Mouse (Mus musculus): Measurements from ENCODE around the gene 1700016D06Rik. TPM values are rescaled to one million over a fixed set of nuclear protein-coding genes. Genes with fewer than 3 reads are reported as not detected.
A peak's percentile ranks its signal among the peaks of the same experiment; 100 is the strongest.
"Not testable (repeated sequence)": the region's sequence is repeated elsewhere in the genome, so short reads cannot be mapped to it uniquely, and the experiment has no call there.

1700016D06Rik gene
- total RNA-seq, 2 experiments from 2014 or later = not detected

- intact Hi-C loops (cut with DNase I) = loop anchor here (10.0 kb wide), 1 partner anchor 151 kb away; the partner anchor contains the start of genes Cars2 and Ing1
- DNase-seq (ENCODE audit: extremely low spot score in 1 of 2, low spot score in 2 of 2) = peak in 1 of 2 experiments; percentile 42
Observed at GRCm38 (mm10) chr8:11705818-11706217, 5.0 kb upstream of the 1700016D06Rik start.

DNA sequence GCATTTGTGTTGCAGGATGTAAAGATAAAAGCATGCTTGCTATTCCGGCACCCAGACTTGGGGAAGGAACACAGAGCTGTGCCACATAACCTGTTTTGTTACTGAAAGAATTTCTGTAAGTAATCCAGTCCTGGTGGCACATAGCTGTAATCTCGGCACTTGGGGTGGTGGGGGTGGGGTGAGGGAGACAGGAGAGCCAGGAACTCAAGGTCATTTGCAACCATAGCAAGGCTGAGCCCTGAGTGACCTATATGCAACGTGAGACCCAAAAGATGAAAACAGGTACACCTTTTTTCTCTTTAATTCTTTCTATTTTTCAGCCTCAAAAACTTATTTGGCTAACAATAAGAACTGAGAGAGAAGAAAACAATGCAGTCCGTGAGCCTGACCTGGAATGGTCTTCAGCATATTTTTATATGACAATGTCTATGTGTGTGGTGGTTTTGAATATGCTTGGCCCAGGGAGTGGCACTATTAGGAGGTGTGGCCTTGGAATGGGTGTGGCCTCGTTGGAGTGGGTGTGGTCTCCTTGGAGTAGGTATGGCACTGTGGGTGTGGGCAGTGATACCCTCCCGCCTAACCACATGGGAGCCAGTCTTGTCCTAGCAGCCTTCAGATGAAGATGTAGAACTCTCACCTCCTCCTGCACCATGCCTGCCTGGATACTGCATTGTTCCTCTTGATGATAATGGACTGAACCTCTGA is 4.0 kb upstream of the 1700016D06Rik start:
- DNase-seq (ENCODE audit: extremely low spot score in 1 of 2, low spot score in 2 of 2) = no peak
- intact Hi-C loops (cut with DNase I) = loop anchor here (10.0 kb wide), 1 partner anchor 150 kb away; the partner anchor contains the start of genes Cars2 and Ing1

DNA sequence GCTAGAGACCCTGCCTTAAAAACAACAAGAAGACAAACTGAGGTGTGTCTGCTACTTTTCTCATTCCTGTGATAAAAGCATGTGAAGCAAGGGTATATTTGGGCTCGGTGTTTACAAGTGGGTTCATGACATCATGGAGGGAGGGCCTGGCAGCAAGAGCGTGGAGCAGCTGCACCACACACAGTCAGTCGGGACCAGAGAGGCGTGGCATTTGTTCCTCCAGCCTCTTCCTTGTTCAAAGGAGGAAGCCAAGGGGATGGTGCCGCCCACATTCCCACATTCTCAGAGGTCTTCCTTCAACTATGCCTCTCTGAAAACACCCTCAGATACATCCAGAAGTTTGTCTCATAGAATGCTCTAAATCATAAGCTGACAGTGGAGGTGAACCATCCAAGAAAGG is 2.9 kb upstream of the 1700016D06Rik start:
- intact Hi-C loops (cut with DNase I) = loop anchor here (10.0 kb wide), 1 partner anchor 149 kb away; the partner anchor contains the start of genes Cars2 and Ing1
- no peak for DNase-seq (ENCODE audit: extremely low spot score in 1 of 2, low spot score in 2 of 2)

DNA sequence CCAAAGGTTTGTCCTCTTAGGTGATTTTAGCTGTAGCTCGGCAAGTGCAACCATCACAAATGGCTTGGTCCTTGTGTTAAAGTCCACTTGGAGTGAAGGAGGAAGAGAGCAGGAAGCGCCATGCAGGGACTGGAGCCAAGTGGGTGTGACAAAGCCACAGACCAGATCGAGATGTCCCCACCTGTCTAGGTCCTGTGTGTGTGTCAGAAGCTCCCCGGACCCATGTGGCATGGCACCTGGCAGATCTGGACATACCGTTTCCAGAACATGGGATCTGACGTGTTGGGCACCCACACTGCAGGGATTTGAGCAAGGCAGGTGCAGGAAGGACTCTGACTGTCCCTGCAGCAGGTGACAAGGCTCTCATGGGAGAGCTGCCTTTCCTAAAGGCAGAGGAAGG is 565 bp upstream of the 1700016D06Rik start:
- intact Hi-C loops (cut with DNase I) = loop anchor here (10.0 kb wide), 1 partner anchor 147 kb away; the partner anchor contains the start of genes Cars2 and Ing1

DNA sequence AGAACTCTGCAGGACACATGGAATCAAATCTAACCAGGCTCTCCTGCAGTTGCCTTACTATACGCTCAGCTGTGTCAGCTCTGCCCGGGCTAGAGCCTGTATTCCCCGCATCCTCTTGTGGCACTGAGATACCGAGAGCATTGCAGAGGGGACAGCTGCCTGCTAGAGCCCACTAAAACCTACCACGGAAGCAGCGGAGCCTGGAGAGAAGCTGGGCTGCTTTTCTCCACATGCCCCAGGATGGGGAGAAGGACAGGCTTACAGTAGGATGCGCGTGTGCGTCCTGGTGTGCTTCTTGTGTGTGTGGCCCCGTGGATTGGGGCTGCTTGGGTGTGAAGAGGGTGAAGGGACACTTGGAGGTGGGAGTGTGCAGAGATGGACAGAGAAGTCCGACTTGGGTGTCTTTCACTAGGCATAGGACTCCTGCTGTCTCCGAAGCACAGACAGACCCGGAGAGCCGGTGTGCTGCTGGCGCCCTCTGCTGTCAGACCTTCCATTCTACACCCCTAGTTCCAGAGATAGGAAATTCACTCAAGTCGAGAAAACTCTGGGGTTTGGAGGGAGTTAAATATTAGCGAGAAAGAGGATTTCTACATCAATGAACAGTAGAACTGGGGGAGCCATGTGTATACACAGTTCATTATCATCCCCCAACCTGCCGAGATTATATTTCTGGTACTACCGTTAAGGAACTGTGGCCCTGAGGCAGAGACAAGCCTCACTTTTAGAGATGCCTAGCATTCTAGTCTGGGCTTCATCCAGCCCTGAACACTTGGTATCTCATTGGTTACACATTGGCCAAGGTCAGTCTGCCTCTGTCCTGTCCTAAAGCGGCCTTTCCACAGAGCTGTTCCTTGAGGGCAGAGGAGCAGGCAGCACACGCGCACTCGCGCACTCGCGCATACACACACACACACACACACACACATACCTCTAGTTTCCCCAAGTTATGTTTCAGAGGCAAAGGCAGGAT is 517 bp downstream of the 1700016D06Rik start:
- peak; percentile 72 to 85 for DNase-seq (ENCODE audit: extremely low spot score in 1 of 2, low spot score in 2 of 2)
- intact Hi-C loops (cut with DNase I) = loop anchor here (10.0 kb wide), 1 partner anchor 146 kb away; the partner anchor contains the start of genes Cars2 and Ing1

More for the DNA sequence above, 565 bp upstream of the 1700016D06Rik start:
- no peak for DNase-seq (ENCODE audit: extremely low spot score in 1 of 2, low spot score in 2 of 2)

DNA sequence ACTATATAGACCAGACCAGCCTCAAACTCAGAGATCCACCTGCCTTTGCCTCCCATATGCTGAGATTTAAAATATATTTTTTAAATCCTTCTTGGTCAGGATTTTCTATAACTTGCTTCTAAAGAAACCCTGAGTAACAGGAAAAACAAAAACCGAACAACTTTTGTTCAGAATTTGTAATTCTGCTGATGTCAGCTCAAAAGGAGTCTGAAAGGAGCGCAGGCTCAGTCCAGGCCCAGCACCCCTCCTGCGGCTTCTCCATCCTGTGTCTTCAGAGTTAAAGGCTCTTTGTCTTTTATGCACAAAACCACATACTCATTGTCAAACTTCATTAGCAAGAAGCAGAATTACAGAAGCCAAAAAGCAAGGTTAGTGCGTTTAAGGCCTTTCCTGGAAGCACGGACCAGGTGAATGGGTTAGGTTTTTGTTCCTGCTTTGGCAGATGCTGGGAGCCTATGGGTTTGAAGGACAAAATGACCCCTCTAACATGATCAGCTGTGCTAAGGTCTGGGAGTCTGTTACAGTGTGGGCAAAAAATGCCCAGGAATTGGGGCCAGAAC is 1.3 kb downstream of the 1700016D06Rik start:
- intact Hi-C loops (cut with DNase I) = loop anchor here (5.0 to 10.0 kb wide), 2 partner anchors 62 to 145 kb away; partner anchors contain the start of genes Ankrd10, Cars2 and Ing1
- no peak for DNase-seq (ENCODE audit: extremely low spot score in 1 of 2, low spot score in 2 of 2)

GRCm38 (mm10) chr8:11697467-11697866 is 3.4 kb downstream of the 1700016D06Rik start:
- intact Hi-C loops (cut with DNase I) = loop anchor here (5.0 kb wide), 1 partner anchor 60 kb away; the partner anchor contains the start of gene Ankrd10

GRCm38 (mm10) chr8:11696176-11696575 is 4.7 kb downstream of the 1700016D06Rik start:
- DNase-seq (ENCODE audit: extremely low spot score in 1 of 2, low spot score in 2 of 2) = no peak
- intact Hi-C loops (cut with DNase I) = loop anchor here (5.0 kb wide), 1 partner anchor 59 kb away; the partner anchor contains the start of gene Ankrd10

More at GRCm38 (mm10) chr8:11697467-11697866, 3.4 kb downstream of the 1700016D06Rik start:
- no peak for DNase-seq (ENCODE audit: extremely low spot score in 1 of 2, low spot score in 2 of 2)

GRCm38 (mm10) chr8:11693972-11694371 is 6.9 kb downstream of the 1700016D06Rik start:
- intact Hi-C loops (cut with DNase I) = no loop called here
- no peak for DNase-seq (ENCODE audit: extremely low spot score in 1 of 2, low spot score in 2 of 2)

- DNase-seq (ENCODE audit: extremely low spot score in 1 of 2, low spot score in 2 of 2) = no peak
- intact Hi-C loops (cut with DNase I) = no loop called here
Observed at GRCm38 (mm10) chr8:11692455-11692854, 8.4 kb downstream of the 1700016D06Rik start.

GRCm38 (mm10) chr8:11691761-11692160 is 9.1 kb downstream of the 1700016D06Rik start:
- intact Hi-C loops (cut with DNase I) = no loop called here

DNA sequence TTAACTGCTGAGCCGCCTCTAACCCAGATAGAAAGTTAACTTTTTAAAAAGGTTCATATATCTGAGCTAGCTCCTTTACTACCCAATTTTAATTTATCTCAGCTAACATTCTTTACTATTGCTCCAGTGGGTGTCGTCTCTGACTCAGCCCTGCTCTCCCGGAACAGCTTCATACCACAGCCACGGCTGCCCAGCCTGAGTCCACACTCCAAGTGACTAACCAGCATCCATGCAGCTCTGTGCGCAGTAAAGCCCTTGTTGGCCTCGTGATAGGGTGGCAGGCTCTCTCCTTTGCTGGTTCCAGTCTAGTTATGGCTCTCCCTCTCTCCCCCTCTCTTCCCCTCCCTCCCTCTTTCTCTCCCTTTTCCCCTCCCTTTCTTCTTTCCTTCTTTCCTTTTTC is 9.6 kb downstream of the 1700016D06Rik start:
- intact Hi-C loops (cut with DNase I) = no loop called here
- no peak for DNase-seq (ENCODE audit: extremely low spot score in 1 of 2, low spot score in 2 of 2)

More at GRCm38 (mm10) chr8:11691761-11692160, 9.1 kb downstream of the 1700016D06Rik start:
- DNase-seq (ENCODE audit: extremely low spot score in 1 of 2, low spot score in 2 of 2) = no peak

DNA sequence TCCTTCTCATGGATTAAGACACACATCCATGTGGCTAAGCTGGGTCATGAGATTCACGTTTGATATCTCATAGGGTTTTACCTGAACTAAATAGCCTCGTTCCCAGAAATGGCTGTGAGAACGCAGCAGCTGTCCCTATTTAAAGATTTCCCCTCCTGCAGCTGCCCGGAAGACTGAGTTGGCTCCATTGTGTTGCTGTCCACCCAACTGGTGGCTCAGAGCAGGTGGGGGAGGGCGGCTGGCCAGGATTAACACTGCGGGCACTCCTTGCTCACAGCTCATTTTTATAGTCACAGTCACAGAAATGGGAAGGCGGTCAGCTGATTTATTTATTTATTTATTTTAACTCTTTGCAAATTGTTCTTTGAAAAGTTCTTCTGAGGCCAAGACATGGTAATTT is 10.9 kb downstream of the 1700016D06Rik start:
- intact Hi-C loops (cut with DNase I) = no loop called here
- no peak for DNase-seq (ENCODE audit: extremely low spot score in 1 of 2, low spot score in 2 of 2)

GRCm38 (mm10) chr8:11687251-11687650 is 13.6 kb downstream of the 1700016D06Rik start:
- intact Hi-C loops (cut with DNase I) = no loop called here
- no peak for DNase-seq (ENCODE audit: extremely low spot score in 1 of 2, low spot score in 2 of 2)

DNA sequence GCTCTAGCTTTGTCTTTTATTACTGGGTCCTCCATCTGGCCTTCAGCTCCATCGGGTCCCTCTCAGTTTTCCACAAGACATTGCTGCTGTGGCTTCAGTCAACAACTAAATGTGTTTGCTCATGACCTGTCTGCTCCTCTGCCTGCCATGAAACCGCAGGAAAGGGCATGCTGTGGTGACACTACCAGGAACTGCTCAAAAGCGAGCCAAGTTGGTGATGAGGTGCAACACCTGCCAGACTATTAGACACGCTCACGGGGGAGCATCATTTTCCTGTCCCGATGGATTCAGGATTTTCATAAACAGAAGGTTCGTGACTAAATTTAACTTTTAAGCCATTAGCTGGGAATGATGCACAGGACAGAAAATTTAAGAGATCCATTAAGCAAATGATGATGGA is 16.3 kb downstream of the 1700016D06Rik start:
- intact Hi-C loops (cut with DNase I) = no loop called here

GRCm38 (mm10) chr8:11668308-11668707 is 32.6 kb downstream of the 1700016D06Rik start:
- no peak for DNase-seq (ENCODE audit: extremely low spot score in 1 of 2, low spot score in 2 of 2)
- intact Hi-C loops (cut with DNase I) = no loop called here

More for the DNA sequence above, 16.3 kb downstream of the 1700016D06Rik start:
- DNase-seq (ENCODE audit: extremely low spot score in 1 of 2, low spot score in 2 of 2) = no peak

GRCm38 (mm10) chr8:11666023-11666716 is 34.7 kb downstream of the 1700016D06Rik start:
- DNase-seq (ENCODE audit: extremely low spot score in 1 of 2, low spot score in 2 of 2); intact Hi-C loops (cut with DNase I): not testable (repeated sequence)

DNA sequence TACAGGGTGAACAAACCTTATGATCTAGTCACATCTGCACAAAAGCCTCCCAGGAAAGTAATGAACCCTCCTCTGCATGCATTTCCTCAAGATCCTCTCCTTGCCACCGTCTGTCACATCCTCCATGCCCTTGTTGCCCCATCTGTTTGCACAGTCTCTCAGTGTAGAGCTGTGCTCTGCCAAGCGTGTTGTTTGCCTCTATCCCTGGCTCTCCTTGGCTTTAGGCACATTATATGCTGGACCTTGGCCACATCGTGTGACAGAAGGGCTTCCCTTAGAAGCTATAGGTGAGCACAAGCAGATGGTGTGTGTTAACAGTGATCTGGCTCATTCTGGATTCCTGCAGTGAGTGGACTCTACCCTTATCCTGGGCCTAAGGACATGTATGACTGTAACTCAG is 38.9 kb downstream of the 1700016D06Rik start:
- intact Hi-C loops (cut with DNase I) = no loop called here
- DNase-seq (ENCODE audit: extremely low spot score in 1 of 2, low spot score in 2 of 2) = no peak
